Mouse (Mus musculus): Measurements from ENCODE around the gene Klhl36. TPM values are rescaled to one million over a fixed set of nuclear protein-coding genes. Genes with fewer than 3 reads are reported as not detected.

The Klhl36 gene
- polyA plus RNA-seq, 1 experiment from 2014 or later = 11.4 TPM

DNA sequence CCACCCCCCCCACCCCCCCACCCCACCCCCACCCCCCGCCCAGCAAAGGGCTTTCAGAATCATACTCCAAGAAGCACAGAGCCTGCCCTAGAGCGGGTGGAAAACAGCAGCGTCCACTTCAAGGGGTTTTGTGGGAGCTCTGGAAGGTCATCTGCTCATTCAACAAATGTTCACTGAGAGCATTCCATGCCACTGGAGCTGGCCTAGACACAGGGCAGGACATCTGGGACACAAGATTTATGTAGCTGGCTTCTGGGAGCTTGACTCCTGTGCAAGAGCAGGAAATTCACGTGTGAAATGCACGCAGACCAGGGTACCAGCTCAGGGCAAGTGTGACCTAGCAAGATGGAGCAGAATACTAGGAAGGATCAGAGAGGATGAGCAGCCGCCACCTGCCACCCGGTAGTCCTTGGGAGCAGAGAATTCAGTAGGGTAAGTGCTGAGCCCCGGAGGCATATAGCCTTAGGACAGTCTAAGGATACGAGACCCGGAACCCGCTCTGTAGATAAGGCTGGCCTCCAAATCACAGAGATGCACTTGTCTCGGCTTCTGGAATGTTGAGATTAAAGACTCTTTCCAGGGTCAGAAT, 42.4 kb downstream of the Klhl36 start:
- WGBS = 46% methylated on average over 12 of the region's 12 CpGs
- Histone ChIP-seq H3K4me2 (replicated peaks; ENCODE audit: low read depth, low read length) (no peak overlapping the region), H3K9ac (replicated peaks; ENCODE audit: low read depth) (no peak overlapping the region), H3K27me3 (replicated peaks; ENCODE audit: insufficient read depth, low read length) (no peaks in the 10 kb centered on the region), H3K4me1 (ENCODE audit: insufficient read depth, low read depth, low read length) (no peaks in the 10 kb centered on the region), H3K4me3 (ENCODE audit: low read depth, low read length) (no peak overlapping the region), H3K27ac (ENCODE audit: low read length) (no peak overlapping the region), H3K9me3 (ENCODE audit: low read length) (no peaks in the 10 kb centered on the region), H3K36me3 (ENCODE audit: insufficient read depth, low read length) (no peaks in the 10 kb centered on the region)
- ATAC-seq (no peak), DNase-seq (ENCODE audit: low spot score) (no peak)
- no peak for TF ChIP-seq CTCF (IDR thresholded peaks at IDR 0.05)
- TF ChIP-seq EP300 (IDR thresholded peaks at IDR 0.05) = no peak

DNA sequence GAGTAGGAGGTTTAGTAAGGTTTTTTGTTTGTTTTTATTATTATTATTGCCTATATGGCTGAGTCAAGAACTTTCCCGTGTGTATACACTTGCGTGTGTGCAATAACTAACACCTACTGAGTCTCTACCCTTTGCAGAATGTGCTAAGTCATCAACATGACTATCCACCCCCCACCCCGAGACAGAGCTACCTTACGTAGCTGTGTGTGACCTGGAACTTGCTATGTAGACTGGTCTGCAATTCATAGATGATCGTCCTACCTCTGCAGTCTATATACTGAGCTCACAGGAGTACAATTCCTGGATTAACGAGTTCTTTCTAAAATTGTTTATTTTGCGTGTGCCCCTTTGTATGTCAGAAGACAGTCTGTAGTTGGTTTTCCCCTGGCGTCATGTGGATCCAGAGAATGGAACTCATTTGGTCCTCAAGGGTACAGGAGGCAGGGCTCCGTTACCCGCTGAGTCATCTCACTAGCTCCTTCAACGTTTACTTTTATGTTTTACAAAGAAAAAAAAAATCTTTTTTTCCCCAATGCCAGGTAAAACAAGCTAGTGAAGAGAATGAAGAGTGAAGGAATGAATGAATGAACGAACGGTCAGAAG, 48.0 kb downstream of the Klhl36 start, which contains the start of gene Usp10:
Usp10 (plus strand) TSS at position 417 of the 603 bp plus-strand sequence.
- WGBS = 26% methylated on average over 13 of the region's 13 CpGs
- Histone ChIP-seq H3K4me2 (replicated peaks; ENCODE audit: low read depth, low read length) (peak within 1 kb of the TSS; percentile 80), H3K4me3 (ENCODE audit: low read depth, low read length) (peak within 1 kb of the TSS; percentile 73), H3K9me3 (ENCODE audit: low read length) (no peaks in the 10 kb centered on the region), H3K9ac (replicated peaks; ENCODE audit: low read depth) (peak within 1 kb of the TSS; percentile 74), H3K36me3 (ENCODE audit: insufficient read depth, low read length) (no peaks in the 10 kb centered on the region), H3K27me3 (replicated peaks; ENCODE audit: insufficient read depth, low read length) (no peaks in the 10 kb centered on the region), H3K4me1 (ENCODE audit: insufficient read depth, low read depth, low read length) (peaks cover 22% of the 10 kb centered on the region; the same call in 1 of the 2 replicates), H3K27ac (ENCODE audit: low read length) (peak within 1 kb of the TSS; percentile 89)
- TF ChIP-seq EP300 (IDR thresholded peaks at IDR 0.05) (no peak), CTCF (IDR thresholded peaks at IDR 0.05) (no peak)
- DNase-seq (ENCODE audit: low spot score) (no peak), ATAC-seq (no peak)

DNA sequence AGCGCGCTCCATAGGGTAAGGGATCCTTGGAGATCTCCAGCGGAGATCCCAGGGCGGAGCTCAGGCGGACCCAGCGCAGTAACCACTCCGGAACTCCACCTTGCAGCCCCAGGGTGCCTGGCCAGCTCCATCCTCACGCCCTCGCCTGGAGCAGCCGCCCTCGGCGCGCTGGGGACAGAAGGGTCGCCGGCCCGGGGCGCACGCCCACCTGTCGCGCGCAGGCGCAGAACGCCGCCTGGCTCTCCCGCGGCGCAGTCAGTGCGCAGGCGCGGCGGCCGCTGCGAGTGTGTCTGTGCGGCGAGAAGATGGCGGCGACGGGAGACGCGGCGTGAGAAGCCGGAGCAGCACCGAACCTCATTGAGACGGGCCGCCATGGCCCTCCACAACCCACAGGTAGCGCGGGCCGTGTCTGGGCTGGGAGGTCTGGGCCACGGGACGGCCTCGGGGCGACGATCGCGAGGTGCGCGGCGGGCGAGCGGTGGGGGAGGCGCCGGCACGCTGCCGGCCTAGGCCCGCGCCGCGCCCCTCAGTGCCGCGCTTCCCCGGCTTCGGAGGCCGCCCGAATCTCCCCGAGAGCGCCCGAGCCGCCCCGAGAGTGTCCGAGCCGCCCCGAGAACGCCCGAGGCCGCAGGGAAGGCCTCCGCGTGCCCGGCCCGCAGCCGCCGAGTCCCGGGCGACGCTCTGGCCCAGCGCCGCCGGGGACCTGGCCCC, 48.6 kb downstream of the Klhl36 start, which contains the start of gene Gm20388:
Gm20388 (plus strand) TSS at position 295 of the 711 bp plus-strand sequence.
- WGBS = under 1% methylated on average over 48 of the region's 97 CpGs
- Histone ChIP-seq H3K4me1 (ENCODE audit: insufficient read depth, low read depth, low read length) (peaks cover 23% of the 10 kb centered on the region; the same call in 1 of the 2 replicates), H3K27ac (ENCODE audit: low read length) (peak within 1 kb of the TSS; percentile 89), H3K4me2 (replicated peaks; ENCODE audit: low read depth, low read length) (peak within 1 kb of the TSS; percentile 80), H3K9ac (replicated peaks; ENCODE audit: low read depth) (peak within 1 kb of the TSS; percentile 74), H3K36me3 (ENCODE audit: insufficient read depth, low read length) (no peaks in the 10 kb centered on the region), H3K4me3 (ENCODE audit: low read depth, low read length) (peak within 1 kb of the TSS; percentile 73), H3K27me3 (replicated peaks; ENCODE audit: insufficient read depth, low read length) (no peaks in the 10 kb centered on the region), H3K9me3 (ENCODE audit: low read length) (no peaks in the 10 kb centered on the region)
- DNase-seq (ENCODE audit: low spot score) = peak; percentile 93
- TF ChIP-seq EP300 (IDR thresholded peaks at IDR 0.05) (no peak), CTCF (IDR thresholded peaks at IDR 0.05) (no peak)
- ATAC-seq = peak; percentile 96

DNA sequence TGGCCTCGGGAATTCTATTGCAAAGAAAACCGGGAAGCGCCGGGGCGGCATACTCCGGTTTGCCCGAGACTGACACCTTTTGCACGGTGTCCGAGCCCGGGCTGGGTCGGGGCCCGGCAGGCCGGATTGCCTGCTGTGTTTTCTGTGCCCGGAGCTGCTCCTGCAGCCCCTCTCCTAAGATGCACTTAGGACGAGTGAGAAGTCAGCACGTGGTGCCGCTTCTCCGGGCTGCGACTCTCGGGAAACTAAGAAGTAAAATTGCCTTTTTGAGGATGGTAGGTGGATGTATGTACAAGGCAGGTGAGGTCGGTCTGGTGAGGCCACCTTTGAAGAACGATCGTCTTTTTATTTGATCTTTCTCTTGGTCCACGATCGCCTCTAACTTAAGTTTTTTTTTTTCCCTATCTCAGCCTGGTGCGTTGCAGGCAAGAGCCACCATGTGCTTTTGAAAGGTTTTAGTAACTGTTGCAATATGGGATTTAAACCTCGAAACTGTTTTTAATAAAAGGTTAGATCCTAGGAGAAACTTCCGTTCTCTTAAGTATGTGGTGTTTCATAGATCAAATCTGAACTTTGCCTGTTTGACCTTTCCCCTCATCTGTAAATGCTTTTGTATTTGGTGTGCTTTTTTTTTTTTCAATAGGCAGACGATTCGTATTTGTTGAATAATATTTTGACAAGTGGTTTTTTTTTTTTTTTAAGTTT, 49.3 kb downstream of the Klhl36 start:
- Histone ChIP-seq H3K4me1 (ENCODE audit: insufficient read depth, low read depth, low read length) (peaks cover 23% of the 10 kb centered on the region; the same call in 1 of the 2 replicates), H3K4me3 (ENCODE audit: low read depth, low read length) (peak overlapping the region; percentile 73), H3K36me3 (ENCODE audit: insufficient read depth, low read length) (no peaks in the 10 kb centered on the region), H3K9ac (replicated peaks; ENCODE audit: low read depth) (peak overlapping the region; percentile 74), H3K9me3 (ENCODE audit: low read length) (no peaks in the 10 kb centered on the region), H3K4me2 (replicated peaks; ENCODE audit: low read depth, low read length) (peak overlapping the region; percentile 80), H3K27ac (ENCODE audit: low read length) (peak overlapping the region; percentile 89), H3K27me3 (replicated peaks; ENCODE audit: insufficient read depth, low read length) (no peaks in the 10 kb centered on the region)
- WGBS = 3% methylated on average over 30 of the region's 30 CpGs
- TF ChIP-seq EP300 (IDR thresholded peaks at IDR 0.05) (no peak), CTCF (IDR thresholded peaks at IDR 0.05) (no peak)
- ATAC-seq = peak; percentile 31; the same call in 1 of the 2 replicates
- DNase-seq (ENCODE audit: low spot score) = no peak

DNA sequence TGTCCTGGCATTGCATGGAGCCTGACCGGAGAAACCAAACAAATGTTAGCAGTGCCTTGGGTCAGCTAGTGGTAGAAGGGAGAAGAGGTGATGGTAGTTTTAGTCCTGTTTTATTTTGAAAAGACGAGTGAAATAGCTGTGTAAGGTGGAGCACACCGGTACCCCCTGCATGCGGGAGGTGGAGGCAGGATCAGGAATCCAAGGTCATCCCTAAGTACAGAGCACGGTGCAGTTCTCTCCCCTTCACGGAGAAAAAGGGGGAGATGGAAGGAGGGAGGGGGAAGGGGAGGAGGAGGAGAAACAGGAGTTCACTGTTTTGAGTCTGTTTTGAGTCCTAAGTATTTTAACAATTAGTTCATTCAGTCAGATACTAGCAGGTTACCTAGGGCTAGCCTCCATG, 50.6 kb downstream of the Klhl36 start:
- no peak overlapping the region for H3K4me3 ChIP-seq (ENCODE audit: low read depth, low read length)
- H3K4me2 ChIP-seq (replicated peaks; ENCODE audit: low read depth, low read length) = no peak overlapping the region; the same call in 1 of the 2 replicates
- H3K4me1 ChIP-seq (ENCODE audit: insufficient read depth, low read depth, low read length) = peaks cover 23% of the 10 kb centered on the region; the same call in 1 of the 2 replicates
- no peaks in the 10 kb centered on the region for H3K36me3 ChIP-seq (ENCODE audit: insufficient read depth, low read length)
- TF ChIP-seq EP300 (IDR thresholded peaks at IDR 0.05) (no peak), CTCF (IDR thresholded peaks at IDR 0.05) (no peak)
- no peaks in the 10 kb centered on the region for H3K9me3 ChIP-seq (ENCODE audit: low read length)
- peak overlapping the region; percentile 69; the same call in 1 of the 2 replicates for H3K27ac ChIP-seq (ENCODE audit: low read length)
- H3K27me3 ChIP-seq (replicated peaks; ENCODE audit: insufficient read depth, low read length) = no peaks in the 10 kb centered on the region
- DNase-seq (ENCODE audit: low spot score) = no peak
- no peak overlapping the region for H3K9ac ChIP-seq (replicated peaks; ENCODE audit: low read depth)
- no peak for ATAC-seq
- WGBS = 43% methylated on average over 6 of the region's 6 CpGs

Data from lung, postnatal 0 days (tissue).